Mouse (Mus musculus): Measurements from ENCODE around the gene Sh3bgrl2. TPM values are rescaled to one million over a fixed set of nuclear protein-coding genes. Genes with fewer than 3 reads are reported as not detected.
"Not testable (repeated sequence)": the region's sequence is repeated elsewhere in the genome, so short reads cannot be mapped to it uniquely, and the experiment has no call there.

Sh3bgrl2 gene
- 14.0 and 15.5 TPM in 2 replicates for total RNA-seq (2021)
- long read RNA-seq, full-length matches to known transcripts, result 19 of 27 reads
- long read RNA-seq, partial matches to known transcripts, result 7 of 27 reads
- long read RNA-seq, other reads (novel, unspliced or antisense), result 1 of 27 reads

GRCm38 (mm10) chr9:83547830-83548689, at the start of gene Sh3bgrl2:
Sh3bgrl2 (plus strand) TSS chr9:83548327.
- peak; percentile 88 for DNase-seq

- not testable (repeated sequence) for DNase-seq
These were observed 29.0 kb upstream of the Sh3bgrl2 start for GRCm38 (mm10) chr9:83519081-83519480.

- DNase-seq, result no peak
These were observed 28.5 kb upstream of the Sh3bgrl2 start for GRCm38 (mm10) chr9:83519510-83520155.

DNA sequence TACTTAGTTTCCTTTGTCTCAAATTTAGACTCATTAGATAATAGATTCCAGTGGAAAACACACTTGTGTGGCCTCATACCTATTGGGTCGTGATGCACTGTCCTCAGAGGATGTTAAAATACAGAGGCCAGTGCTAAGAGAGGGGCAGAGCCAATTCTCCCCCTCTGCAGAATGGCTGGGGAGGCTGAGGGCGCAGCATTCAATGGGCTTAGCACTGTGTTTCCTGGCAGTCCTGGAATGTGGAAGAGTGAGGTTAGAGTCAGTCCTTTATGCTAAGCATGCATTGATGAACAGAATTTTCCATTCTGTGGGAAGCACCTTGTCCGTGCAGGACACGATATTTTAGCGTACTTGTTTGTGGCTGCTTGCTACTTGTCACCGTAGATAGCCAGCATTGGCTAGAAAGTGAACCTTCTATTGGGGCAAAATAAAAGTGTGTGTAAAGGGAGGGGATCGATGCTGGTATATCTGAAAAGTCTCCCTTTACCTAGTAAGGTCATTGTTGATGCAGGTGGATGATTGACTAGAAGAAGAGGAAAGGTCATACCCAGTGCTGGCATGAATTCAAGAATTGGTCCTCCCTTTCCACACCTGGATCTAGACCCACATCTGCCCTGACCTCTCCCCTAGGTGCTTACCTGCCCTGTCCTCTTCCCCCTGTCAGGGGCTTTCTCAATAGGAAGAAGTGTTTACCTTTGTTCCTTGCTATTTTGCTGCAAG, 20.6 kb upstream of the Sh3bgrl2 start:
- DNase-seq, result no peak

DNA sequence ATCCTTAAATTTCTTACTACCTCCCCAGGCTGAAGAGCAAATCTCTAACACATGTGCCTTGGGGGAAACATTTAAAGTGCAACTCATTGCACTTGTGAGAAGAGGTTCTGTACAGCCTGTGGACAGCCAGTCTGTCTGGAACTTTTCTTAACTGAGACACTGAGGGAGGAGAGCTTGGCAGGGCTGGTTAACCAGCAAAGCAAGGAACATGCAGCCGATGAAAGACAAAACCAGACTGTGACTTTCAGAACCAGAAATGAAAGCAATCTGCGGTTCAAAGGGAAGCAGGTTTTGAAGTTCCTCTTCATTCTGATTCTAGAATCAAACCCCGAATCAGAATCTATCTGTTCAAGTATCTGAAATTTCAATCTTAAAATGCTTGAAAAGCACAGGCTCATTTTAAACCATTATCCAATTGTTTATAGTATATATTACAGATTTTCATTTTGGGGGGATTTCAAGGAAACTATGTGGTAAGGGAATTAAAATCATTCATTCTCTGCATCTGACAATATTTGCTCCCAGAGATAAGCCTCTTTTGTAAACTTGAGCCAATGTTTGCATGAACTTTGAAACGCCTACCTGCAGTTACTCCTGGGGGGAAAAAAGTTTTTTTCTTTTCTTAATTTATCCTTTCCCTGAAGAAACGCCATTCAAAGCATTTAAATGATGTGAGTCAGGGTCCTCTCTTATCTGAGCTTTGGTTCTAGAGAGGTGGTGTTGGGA, 14.9 kb upstream of the Sh3bgrl2 start:
- DNase-seq, result no peak

GRCm38 (mm10) chr9:83536959-83537358, 11.2 kb upstream of the Sh3bgrl2 start:
- DNase-seq, result no peak

DNA sequence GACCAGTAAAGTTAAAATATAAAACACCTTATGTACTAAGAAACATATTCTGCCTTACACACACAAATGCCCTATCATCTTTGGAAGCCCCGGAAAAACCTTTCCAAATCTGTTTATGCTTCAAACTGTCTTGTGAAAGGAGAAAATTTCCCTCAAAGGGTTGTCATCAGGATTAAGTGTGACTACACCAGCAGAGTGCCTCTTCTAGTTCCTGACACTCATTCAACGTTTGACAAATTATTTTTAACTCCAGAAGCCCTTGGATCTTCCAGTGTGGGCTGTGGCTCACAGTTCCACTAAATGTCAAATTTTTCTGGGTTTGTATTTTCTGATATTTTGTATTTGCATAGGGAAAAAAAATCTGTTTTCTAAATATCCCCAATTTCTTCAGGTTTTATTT, 10.6 kb upstream of the Sh3bgrl2 start:
- no peak for DNase-seq

DNA sequence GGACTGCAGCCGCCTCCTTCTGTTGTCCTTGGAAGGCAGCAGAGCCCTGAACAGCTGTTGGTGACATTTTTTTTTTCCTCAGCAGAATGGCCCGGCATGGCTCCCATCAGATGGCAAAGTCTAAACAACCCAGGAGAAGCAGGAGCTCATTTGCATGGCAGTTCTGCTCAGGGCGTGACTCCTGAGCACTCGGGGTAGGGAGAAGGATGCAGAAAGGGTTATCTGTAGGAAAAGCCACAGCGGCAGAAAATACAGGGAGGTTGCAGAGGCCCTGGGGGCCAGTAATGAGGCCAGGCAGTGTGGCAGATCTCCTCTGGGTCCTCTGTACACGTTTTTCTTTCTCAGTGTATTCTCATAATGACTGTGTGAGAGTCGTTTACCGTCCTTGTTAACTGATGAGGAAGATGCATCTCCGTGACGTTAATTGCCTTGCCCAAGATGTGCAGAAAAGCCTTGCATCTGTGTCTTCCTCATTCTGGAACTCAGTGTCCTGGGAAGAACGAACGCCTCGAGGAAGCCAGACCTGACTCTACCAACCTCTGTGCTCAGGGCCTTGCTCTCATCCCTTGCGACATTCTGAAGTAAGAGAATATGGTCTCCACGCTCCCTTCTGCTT, 10.1 kb upstream of the Sh3bgrl2 start:
- no peak for DNase-seq

DNA sequence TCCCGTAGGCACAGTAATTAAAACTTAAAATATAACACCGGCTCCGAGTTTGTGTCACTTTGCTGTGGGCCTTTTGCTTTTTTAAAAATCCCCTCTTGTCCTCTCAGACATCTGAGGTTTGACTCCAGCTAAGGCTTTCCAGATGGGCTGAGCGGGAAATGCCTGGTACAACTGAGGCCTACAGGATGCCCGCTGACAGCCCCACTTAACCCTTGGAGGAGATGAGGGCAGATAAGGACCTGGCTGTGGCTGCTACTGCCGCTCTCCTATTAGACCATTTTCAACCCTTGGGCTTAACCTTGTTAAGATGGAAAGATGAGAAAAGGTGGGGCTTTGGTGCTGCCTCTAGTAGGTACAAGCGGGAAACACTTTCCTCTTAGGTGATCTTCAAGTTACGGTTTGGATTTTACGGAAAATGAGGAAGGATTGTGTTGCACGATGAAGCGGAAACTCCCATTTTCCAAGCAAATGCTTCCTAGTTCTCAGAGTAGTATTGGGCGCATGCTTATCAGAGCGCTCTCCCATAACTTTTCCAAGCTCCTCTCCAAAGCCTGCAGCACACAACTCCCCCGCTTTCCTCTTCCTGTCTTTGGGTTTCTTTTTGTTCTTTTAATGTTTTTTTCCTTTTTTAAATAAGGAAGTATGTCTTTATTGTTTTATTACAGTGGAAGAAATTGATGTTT, 8.2 kb upstream of the Sh3bgrl2 start:
- no peak for DNase-seq

- DNase-seq, result no peak
These were observed 7.7 kb upstream of the Sh3bgrl2 start for GRCm38 (mm10) chr9:83540492-83540857.

GRCm38 (mm10) chr9:83540975-83541374, 7.2 kb upstream of the Sh3bgrl2 start:
- peak; percentile 5 for DNase-seq

GRCm38 (mm10) chr9:83545240-83545639, 2.9 kb upstream of the Sh3bgrl2 start:
- no peak for DNase-seq

DNA sequence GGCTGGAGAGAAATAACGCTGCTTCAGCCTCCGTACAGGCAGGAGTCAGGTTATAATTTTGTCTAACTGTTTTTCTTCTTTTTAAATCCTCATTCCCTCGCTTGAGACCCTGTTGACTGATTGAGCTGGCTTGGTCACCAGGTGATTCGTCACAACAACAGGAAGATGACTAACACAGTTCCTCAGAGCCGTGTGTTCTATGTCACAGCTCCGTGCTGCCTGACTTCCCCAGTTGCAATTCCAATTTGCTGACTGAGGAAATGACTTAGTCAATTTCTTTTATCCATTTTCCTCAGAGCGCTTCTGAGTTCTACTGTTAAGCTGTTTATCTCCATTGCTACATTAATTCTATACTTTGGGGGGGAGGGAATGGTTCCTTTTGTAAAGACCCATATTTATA, 1.8 kb upstream of the Sh3bgrl2 start:
- no peak for DNase-seq

DNA sequence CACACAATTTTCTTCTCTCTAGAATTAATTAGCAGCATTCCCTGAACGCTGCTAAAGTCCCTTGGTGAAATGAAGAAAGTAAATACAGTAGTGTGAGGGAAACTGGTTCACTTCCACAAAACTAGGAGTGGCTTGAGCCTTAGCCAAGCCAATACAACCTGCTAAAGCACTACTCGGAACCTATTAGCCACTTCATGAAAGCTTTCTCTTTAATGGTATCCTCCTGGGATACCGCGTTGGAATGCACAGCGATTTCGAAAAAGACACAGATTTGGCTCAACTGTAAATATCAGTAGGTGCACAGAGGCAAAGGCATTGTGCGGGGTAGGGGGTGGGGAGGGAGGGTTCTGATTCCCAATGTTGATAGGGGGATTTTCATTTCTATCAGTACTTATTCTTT, 898 bp upstream of the Sh3bgrl2 start:
- DNase-seq, result no peak

DNA sequence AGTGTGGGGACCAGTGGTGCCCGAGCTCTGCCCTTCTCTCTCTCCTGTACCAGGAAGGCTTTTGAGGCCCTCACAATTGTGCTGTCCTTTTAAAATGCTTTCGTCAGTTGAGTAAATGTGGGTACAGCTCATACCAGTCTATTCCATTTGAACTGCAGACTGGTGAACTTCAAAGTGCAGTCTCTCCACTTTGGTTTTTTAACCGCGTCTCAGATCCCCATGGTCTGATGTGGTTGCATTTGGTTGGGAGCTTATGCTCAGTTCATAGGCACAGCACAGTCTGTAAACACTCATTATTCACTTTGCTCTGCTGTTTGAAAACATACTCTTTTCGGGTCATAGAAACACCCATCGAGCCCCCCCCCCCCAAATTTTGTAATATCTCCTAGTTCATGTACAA, 1.7 kb downstream of the Sh3bgrl2 start:
- DNase-seq, result no peak

GRCm38 (mm10) chr9:83551116-83551515, 3.0 kb downstream of the Sh3bgrl2 start:
- no peak for DNase-seq

GRCm38 (mm10) chr9:83551632-83552031, 3.5 kb downstream of the Sh3bgrl2 start:
- no peak for DNase-seq

- no peak for DNase-seq
These were observed 7.5 kb downstream of the Sh3bgrl2 start for GRCm38 (mm10) chr9:83555580-83555979.

DNA sequence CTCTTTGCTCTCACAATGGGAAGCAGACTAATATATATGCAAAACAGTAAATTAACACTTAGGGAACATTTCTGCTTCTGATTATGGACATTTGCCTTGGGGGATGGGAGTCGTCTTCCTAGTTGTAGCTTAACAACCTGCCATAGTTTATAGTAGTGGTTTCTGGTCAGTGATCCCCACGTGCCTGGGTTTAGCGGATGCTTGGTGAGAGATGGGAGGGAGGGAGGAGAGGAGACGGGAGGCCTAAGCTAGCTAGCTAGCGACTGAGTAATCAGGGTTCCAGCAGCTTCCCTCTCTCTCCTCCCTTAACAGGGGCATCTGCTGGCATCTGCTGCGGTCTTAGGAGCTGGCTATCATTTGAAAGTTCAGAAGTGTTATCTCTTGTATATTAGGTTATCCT, 8.1 kb downstream of the Sh3bgrl2 start:
- DNase-seq, result no peak

DNA sequence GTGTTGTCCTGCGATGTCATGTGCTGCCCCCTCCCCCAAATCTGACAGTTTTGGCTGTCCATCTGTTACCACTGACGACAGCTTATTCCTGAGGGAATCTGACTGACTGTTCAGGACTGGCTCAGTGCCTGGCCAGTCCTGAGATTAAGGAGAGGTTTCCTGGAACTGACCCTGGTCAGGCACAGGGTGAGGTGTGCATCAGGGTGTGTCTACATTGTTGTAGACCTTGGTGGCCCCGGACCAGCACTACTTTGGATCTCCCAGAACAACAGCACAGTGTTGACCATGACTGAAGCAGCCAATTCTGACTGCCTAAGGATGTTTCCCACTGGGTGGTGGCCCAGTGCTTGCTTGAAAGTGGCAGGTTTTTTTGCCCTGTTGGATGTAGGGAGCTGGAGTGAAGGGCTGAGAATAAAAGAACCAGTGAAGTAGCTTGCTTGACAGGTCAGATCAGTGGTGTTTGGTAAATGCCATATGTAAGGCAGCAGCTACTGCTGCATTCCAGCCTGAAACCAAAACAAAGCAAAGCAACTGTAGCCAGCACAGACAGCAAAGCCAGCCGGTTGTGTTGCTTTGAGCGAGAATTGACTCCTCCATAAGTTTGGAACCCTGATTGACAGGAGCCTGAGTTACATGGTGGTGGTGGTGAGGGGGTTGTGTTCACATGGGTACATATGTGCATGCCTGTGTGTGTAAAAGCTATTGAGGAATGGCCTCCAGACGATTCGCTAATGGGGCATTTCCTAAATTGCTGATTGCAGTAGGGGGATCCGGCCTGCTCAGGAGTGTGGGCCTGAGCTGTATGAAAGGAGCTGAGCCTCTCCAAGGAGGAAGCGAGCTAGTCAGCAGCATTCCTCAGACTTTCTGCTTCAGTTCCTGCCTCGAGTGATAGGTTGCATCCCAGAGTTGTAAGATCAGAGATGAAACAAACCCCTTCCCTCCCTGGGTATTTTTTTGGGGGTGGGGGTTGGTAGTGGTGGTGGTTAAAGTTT, 8.9 kb downstream of the Sh3bgrl2 start:
- DNase-seq, result no peak
